Mouse (Mus musculus): Measurements from ENCODE around the gene Ces1h. TPM values are rescaled to one million over a fixed set of nuclear protein-coding genes. Genes with fewer than 3 reads are reported as not detected.

Ces1h gene
- not detected for polyA plus RNA-seq (2015; fragmentation: Illumina TruSeq; extraction: RNeasy Lipid Tissue Mini Kit (QIAGEN cat#74804); ENCODE audit: insufficient read depth, low replicate concordance)

GRCm38 (mm10) chr8:93379625-93380024 is at the start of gene Ces1h:
Gene Ces1h, minus strand, starts transcription at chr8:93379725.

GRCm38 (mm10) chr8:93337207-93337606 is 42.3 kb downstream of the Ces1h start, which contains the start of gene Ces1g:
Gene Ces1g, minus strand, starts transcription at chr8:93337308.

Other genes starting within 250 kb of the Ces1h start
- not detected for gene Ces1c, start 248.4 kb downstream of the Ces1h start, polyA plus RNA-seq (2015; fragmentation: Illumina TruSeq; extraction: RNeasy Lipid Tissue Mini Kit (QIAGEN cat#74804); ENCODE audit: insufficient read depth, low replicate concordance)
- gene Ces1d, start 181.9 kb downstream of the Ces1h start, polyA plus RNA-seq (2015; fragmentation: Illumina TruSeq; extraction: RNeasy Lipid Tissue Mini Kit (QIAGEN cat#74804); ENCODE audit: insufficient read depth, low replicate concordance) = 1.5 TPM
- gene Ces1e, start 150.1 kb downstream of the Ces1h start, polyA plus RNA-seq (2015; fragmentation: Illumina TruSeq; extraction: RNeasy Lipid Tissue Mini Kit (QIAGEN cat#74804); ENCODE audit: insufficient read depth, low replicate concordance) = not detected
- 0.28 TPM for gene Ces1f, start 100.0 kb downstream of the Ces1h start, polyA plus RNA-seq (2015; fragmentation: Illumina TruSeq; extraction: RNeasy Lipid Tissue Mini Kit (QIAGEN cat#74804); ENCODE audit: insufficient read depth, low replicate concordance)
- gene Ces1g, start 42.4 kb downstream of the Ces1h start, polyA plus RNA-seq (2015; fragmentation: Illumina TruSeq; extraction: RNeasy Lipid Tissue Mini Kit (QIAGEN cat#74804); ENCODE audit: insufficient read depth, low replicate concordance) = not detected
- not detected for gene Ces5a, start 156.1 kb upstream of the Ces1h start, polyA plus RNA-seq (2015; fragmentation: Illumina TruSeq; extraction: RNeasy Lipid Tissue Mini Kit (QIAGEN cat#74804); ENCODE audit: insufficient read depth, low replicate concordance)

All from spleen, adult 10 weeks (tissue).